Mouse (Mus musculus): ENCODE measurements at regions not wholly inside any gene's neighbourhood (a gene's known extent, or its start where the extent isn't known, plus 50 kb on each side); places are given as distances from the start of the nearest gene placed in this dataset.

DNA sequence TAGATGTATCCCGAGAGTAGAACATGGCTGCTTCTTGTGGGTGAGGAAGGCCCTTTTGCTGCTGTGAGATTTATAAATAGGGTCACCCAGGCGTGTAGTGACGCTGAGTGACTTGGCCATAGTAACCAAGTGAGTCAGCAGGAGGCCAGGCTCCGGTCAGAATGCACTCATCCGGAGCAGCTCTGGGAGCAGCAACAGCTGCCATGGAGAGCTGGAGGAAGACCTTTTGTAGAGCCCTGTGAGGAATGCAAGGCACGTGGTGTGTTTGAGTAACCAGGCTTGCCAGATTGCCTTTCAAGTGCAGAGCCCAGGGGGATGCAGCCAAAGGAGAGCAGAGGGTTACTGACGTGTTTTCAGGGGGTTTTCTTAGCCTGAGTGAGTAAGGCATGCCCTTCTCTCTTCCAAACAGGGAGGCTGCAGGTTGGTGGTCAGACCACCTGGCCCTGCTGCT lies 83.2 kb upstream of the Sec61g start:
- no peak overlapping the region for H3K4me3 ChIP-seq (replicated peaks in 1 of 3; ENCODE audit: low read depth in 2 of 3, low read length in 2 of 3, poor library complexity in 1 of 3)
- peak overlapping the region; percentile 82 for H3K4me2 ChIP-seq (ENCODE audit: insufficient read depth, low read depth, poor library complexity, severe bottlenecking)
- no peaks in the 10 kb centered on the region for H3K79me2 ChIP-seq (replicated peaks; ENCODE audit: control insufficient read depth, extremely low read depth, insufficient read depth, poor library complexity, severe bottlenecking)
- H3K27me3 ChIP-seq (replicated peaks), result no peaks in the 10 kb centered on the region
- in situ Hi-C loops (cut with MboI; ENCODE audit: low pct_ligation_motif_present, low pct_unique_long_range_greater_than_20kb, low sequenced_read_pairs) (no loop called here), dilution Hi-C loops (cut with MboI; ENCODE audit: extremely low pct_ligation_motif_present, extremely low pct_unique_long_range_greater_than_20kb, low sequenced_read_pairs) (no loop called here)
- no peaks in the 10 kb centered on the region for H3K36me3 ChIP-seq (replicated peaks in 1 of 2; ENCODE audit: control insufficient read depth in 1 of 2, insufficient read depth in 1 of 2, low read length in 1 of 2)
- TF ChIP-seq EP300 (IDR thresholded peaks at IDR 0.05; ENCODE audit: low read length), result peak; percentile 94
- TF ChIP-seq JUN (IDR thresholded peaks at IDR 0.05; ENCODE audit: insufficient read depth, low read depth, low read length), result peak; percentile 71
- TF ChIP-seq PAX5 (IDR thresholded peaks at IDR 0.05; ENCODE audit: low read length), result no peak
- peak; percentile 97 for TF ChIP-seq ETS1 (conservative IDR thresholded peaks at IDR 0.05; ENCODE audit: low read depth, low read length)
- peak; percentile 97 for TF ChIP-seq IRF4 (IDR thresholded peaks at IDR 0.05; ENCODE audit: low read depth, low read length)
- TF ChIP-seq NELFE (IDR thresholded peaks at IDR 0.05; ENCODE audit: low read depth, low read length), result no peak
- TF ChIP-seq MEF2A (IDR thresholded peaks at IDR 0.05; ENCODE audit: borderline replicate concordance, low read depth, low read length), result peak; percentile 96
- TF ChIP-seq MAX (IDR thresholded peaks at IDR 0.05; ENCODE audit: low read length), result peak; percentile 90
- TF ChIP-seq CHD2 (IDR thresholded peaks at IDR 0.05; ENCODE audit: low read length), result peak; percentile 57; the same call in 1 of the 2 replicates
- TF ChIP-seq USF2 (conservative IDR thresholded peaks at IDR 0.05; ENCODE audit: low read depth, low read length), result 0 out of 2 replicates have a peak, but pooled peaks have one; percentile 19
- 0 out of 2 replicates have a peak, but pooled peaks have one; percentile 33 for TF ChIP-seq KAT2A (IDR thresholded peaks at IDR 0.05; ENCODE audit: insufficient replicate concordance, low read length)
- TF ChIP-seq JUND (conservative IDR thresholded peaks at IDR 0.05; ENCODE audit: low read depth, low read length), result peak; percentile 81
- TF ChIP-seq TBP (conservative IDR thresholded peaks at IDR 0.05; ENCODE audit: low read depth, low read length), result 0 out of 2 replicates have a peak, but pooled peaks have one; percentile 66
- no peak for TF ChIP-seq POLR2A (IDR thresholded peaks at IDR 0.05; ENCODE audit: low read depth, low read length)
- peak; percentile 94 for TF ChIP-seq BHLHE40 (IDR thresholded peaks at IDR 0.05; ENCODE audit: low read depth, low read length)
- peak; percentile 61; the same call in 1 of the 2 replicates for TF ChIP-seq MYC (IDR thresholded peaks at IDR 0.05; ENCODE audit: low read depth, low read length)
- 0 out of 2 replicates have a peak, but pooled peaks have one; percentile 11 for TF ChIP-seq ELF1 (IDR thresholded peaks at IDR 0.05; ENCODE audit: low read depth, low read length)
- TF ChIP-seq MAFK (IDR thresholded peaks at IDR 0.05; ENCODE audit: insufficient replicate concordance, low read length), result peak; percentile 68; the same call in 1 of the 2 replicates
- TF ChIP-seq USF1 (IDR thresholded peaks at IDR 0.05; ENCODE audit: low read depth, low read length), result peak; percentile 51
- TF ChIP-seq MXI1 (IDR thresholded peaks at IDR 0.05; ENCODE audit: low read depth, low read length), result no peak
- no peak for TF ChIP-seq GABPA (IDR thresholded peaks at IDR 0.05; ENCODE audit: insufficient replicate concordance, low read depth, low read length)
- 0 out of 2 replicates have a peak, but pooled peaks have one; percentile 60 for TF ChIP-seq RCOR1 (conservative IDR thresholded peaks at IDR 0.05; ENCODE audit: low read depth, low read length)
- peak; percentile 86 for TF ChIP-seq TCF12 (IDR thresholded peaks at IDR 0.05; ENCODE audit: low read depth, low read length)
- peaks cover 13 to 37% of the 10 kb centered on the region in 2 experiments for H3K4me1 ChIP-seq (ENCODE audit: control insufficient read depth in 1 of 2, insufficient read depth in 2 of 2)
- no peak overlapping the region for H3K9ac ChIP-seq (ENCODE audit: insufficient read depth, low read depth)
- peak; percentile 93 for DNase-seq (ENCODE audit: extremely low read depth)
- no peaks in the 10 kb centered on the region for H3K9me3 ChIP-seq (replicated peaks; ENCODE audit: low read length)
- H3K27ac ChIP-seq (ENCODE audit: insufficient read depth, low read depth), result no peak overlapping the region
